Mouse (Mus musculus) limb, embryonic 14.5 days (tissue): ENCODE data around the gene P3h1. TPM values are rescaled to one million over a fixed set of nuclear protein-coding genes. Genes with fewer than 3 reads are reported as not detected.
A peak's percentile ranks its signal among the peaks of the same experiment; 100 is the strongest.

Experiments
- ATAC-seq: fragments of 200-750 bp; cut with Nextera tagmentation; 2 replicates; pipeline ENCODE4 v1.8.0; 2017; ENCODE audit warnings: low read depth, moderate number of reproducible peaks, moderate TSS enrichment; ENCODE audit not compliant: low FRiP score
- DNase-seq: peaks from one replicate; pipeline ENCODE4 v3.0.0-alpha.2; 2015; ENCODE audit warnings: low spot score
- H3K27ac ChIP-seq: fragments of 300-500 bp; sonication (generic); replicated peaks from 2 replicates; pipeline ENCODE4 v1.5.1; 2014; ENCODE audit warnings: low read depth, mild to moderate bottlenecking, low read length, moderate library complexity, mixed read lengths
- H3K27me3 ChIP-seq: fragments of 300-500 bp; sonication (generic); 2 replicates; pipeline ENCODE4 v1.6.1; 2014; ENCODE audit warnings: low read length, mixed read lengths; ENCODE audit not compliant: control insufficient read depth, insufficient read depth
- H3K36me3 ChIP-seq: fragments of 300-500 bp; sonication (generic); 2 replicates; pipeline ENCODE4 v1.6.1; 2014; ENCODE audit warnings: mild to moderate bottlenecking, low read length, moderate library complexity, mixed read lengths; ENCODE audit not compliant: control insufficient read depth, insufficient read depth
- H3K4me1 ChIP-seq: fragments of 300-500 bp; sonication (generic); 2 replicates; pipeline ENCODE4 v1.6.1; 2014; ENCODE audit warnings: antibody characterized with exemption, low read length, mixed read lengths; ENCODE audit not compliant: control insufficient read depth, insufficient read depth
- H3K4me2 ChIP-seq: fragments of 300-500 bp; sonication (generic); replicated peaks from 2 replicates; pipeline ENCODE4 v1.6.1; 2014; ENCODE audit warnings: low read depth, mild to moderate bottlenecking, low read length, moderate library complexity; ENCODE audit not compliant: severe bottlenecking
- H3K4me3 ChIP-seq: fragments of 300-500 bp; sonication (generic); replicated peaks from 2 replicates; pipeline ENCODE4 v1.5.1; 2014; ENCODE audit warnings: low read length
- H3K9ac ChIP-seq: fragments of 300-500 bp; sonication (generic); 2 replicates; pipeline ENCODE4 v1.6.1; 2014; ENCODE audit warnings: mild to moderate bottlenecking, low read depth, low read length, moderate library complexity; ENCODE audit not compliant: severe bottlenecking
- H3K9me3 ChIP-seq: fragments of 300-500 bp; sonication (generic); 2 replicates; pipeline ENCODE4 v1.6.1; 2016; ENCODE audit warnings: low read length; ENCODE audit not compliant: control insufficient read depth
- POLR2A ChIP-seq: fragments of 200-500 bp; IDR thresholded peaks from 2 replicates; pipeline ENCODE4 v1.8.0; 2012; ENCODE audit warnings: inconsistent platforms, mild to moderate bottlenecking, moderate library complexity, borderline replicate concordance; ENCODE audit not compliant: insufficient read depth, insufficient read length; ENCODE audit errors: extremely low read depth
- WGBS: fragments of 180-500 bp; shearing (Covaris S2); extraction: QIAGEN DNeasy Blood & Tissue Kit; methylation state at CpG from one replicate; pipeline ENCODE4 v1.1.7; 2014; 5-methylcytosine and 5-hydroxymethylcytosine counted together
- polyA plus RNA-seq, 2 experiments: library from polyadenylated mRNA; depleted of rRNA in 1 of 2; stranded (reverse) in 1 of 2; unstranded in 1 of 2; fragments of >200 nt; fragmentation: Nextera tagmentation in 1 of 2; extraction: Ambion mirVana in 1 of 2; gene quantifications; 2 replicates each; pipeline versions ENCODE4 v1.2.1 to v1.2.3; 2012 to 2014

The P3h1 gene
- polyA plus RNA-seq, 2 experiments, result 98.0 to 162 TPM

DNA sequence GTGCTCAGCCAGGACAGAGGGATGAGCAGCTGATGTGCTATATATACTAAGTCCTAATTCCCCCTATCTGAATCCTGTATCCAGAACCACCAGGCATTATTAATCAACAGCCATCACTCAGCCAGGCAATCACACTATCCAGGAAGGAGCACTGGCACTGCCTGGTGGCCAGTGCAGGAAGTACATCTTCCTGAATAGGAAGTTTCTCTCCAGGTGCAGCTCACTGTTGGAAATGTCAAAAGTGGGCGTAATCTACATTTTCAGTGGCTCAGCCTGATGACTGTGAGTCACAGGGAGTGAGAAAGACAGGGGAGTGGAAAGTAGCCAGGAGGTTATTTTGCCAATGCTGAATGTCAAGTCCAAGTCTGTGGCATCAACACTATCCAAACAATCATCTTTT is 9.0 kb upstream of the P3h1 start:
- DNase-seq (no peak), ATAC-seq (no peak)
- H3K4me2 ChIP-seq, result no peak overlapping the region
- no peaks in the 10 kb centered on the region for H3K4me1 ChIP-seq
- no peak overlapping the region for H3K4me3 ChIP-seq
- WGBS, result 87% methylated on average over 1 of the region's 1 CpGs
- H3K27me3 ChIP-seq, result no peaks in the 10 kb centered on the region
- no peak overlapping the region for H3K27ac ChIP-seq
- no peak for TF ChIP-seq POLR2A
- H3K36me3 ChIP-seq, result peaks cover 46% of the 10 kb centered on the region
- no peaks in the 10 kb centered on the region for H3K9me3 ChIP-seq
- no peak overlapping the region for H3K9ac ChIP-seq

DNA sequence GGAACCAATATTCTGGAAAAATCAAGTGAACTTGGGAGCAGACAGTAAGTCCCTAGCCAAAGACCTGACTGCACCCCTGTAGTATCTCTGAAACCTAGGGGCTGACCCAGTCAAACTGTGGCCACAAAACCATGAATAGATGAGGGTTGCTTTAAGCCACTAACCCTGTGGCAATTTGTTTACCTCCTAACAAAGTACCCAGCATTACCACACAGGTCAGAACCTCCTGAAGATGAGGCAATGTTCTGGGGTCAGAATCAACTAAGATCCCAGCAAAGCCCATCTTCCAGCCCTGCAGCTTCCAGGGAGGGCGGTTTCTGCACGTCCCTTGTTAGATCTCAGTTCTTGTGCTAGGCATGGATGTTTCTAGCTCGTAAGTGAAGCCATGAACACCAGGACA is 8.2 kb upstream of the P3h1 start:
- no peaks in the 10 kb centered on the region for H3K27me3 ChIP-seq
- no peaks in the 10 kb centered on the region for H3K4me1 ChIP-seq
- no peak overlapping the region for H3K9ac ChIP-seq
- no peak overlapping the region for H3K4me2 ChIP-seq
- no peak overlapping the region for H3K4me3 ChIP-seq
- H3K36me3 ChIP-seq, result peaks cover 46% of the 10 kb centered on the region
- ATAC-seq, result no peak
- no peak for DNase-seq
- no peak for TF ChIP-seq POLR2A
- H3K9me3 ChIP-seq, result no peaks in the 10 kb centered on the region
- WGBS, result 95% methylated on average over 3 of the region's 3 CpGs
- no peak overlapping the region for H3K27ac ChIP-seq

DNA sequence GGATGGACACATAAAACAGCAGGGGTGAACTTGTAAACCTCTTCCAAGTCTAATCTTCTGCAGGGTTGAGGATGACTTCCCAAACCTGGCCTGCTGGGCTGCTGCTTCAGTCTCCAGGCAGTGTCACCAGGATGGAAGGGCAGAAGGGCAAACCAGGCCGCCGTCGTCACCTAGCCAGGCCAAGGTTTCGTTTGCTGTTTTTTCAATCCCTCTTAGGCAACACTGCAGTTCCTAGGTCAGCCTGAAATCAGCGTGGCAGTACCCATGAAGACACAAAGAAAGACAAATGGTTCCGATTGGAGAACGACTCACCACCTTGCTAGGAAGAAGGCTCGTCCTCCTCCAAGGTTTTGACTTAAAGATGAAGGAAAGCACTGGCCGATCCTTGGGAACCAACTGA is 7.0 kb upstream of the P3h1 start:
- no peak overlapping the region for H3K27ac ChIP-seq
- H3K27me3 ChIP-seq, result no peaks in the 10 kb centered on the region
- H3K4me3 ChIP-seq, result no peak overlapping the region
- peaks cover 49% of the 10 kb centered on the region for H3K36me3 ChIP-seq
- H3K4me1 ChIP-seq, result no peaks in the 10 kb centered on the region
- no peak for TF ChIP-seq POLR2A
- WGBS, result 92% methylated on average over 9 of the region's 9 CpGs
- H3K9me3 ChIP-seq, result no peaks in the 10 kb centered on the region
- DNase-seq (no peak), ATAC-seq (no peak)
- no peak overlapping the region for H3K4me2 ChIP-seq
- H3K9ac ChIP-seq, result no peak overlapping the region

DNA sequence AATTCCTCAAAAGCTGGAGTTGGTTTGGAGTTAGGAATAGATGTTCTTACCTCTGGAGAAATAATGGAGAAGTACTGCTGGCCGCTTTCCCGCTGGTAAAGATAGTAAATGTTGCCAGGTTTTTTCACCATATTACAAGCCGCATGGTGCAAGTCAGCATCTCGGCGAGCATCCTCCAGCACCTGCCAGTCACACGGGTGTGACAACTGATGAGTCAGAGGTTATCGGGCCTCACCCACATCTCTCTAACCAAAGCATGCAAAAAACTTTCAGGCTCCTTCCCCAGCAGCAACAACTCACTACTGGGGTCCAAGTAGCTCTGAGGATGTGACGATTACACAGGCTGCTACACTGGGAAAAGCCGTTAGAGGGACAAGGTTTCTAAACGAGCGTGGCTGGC is 6.0 kb upstream of the P3h1 start:
- WGBS, result 93% methylated on average over 11 of the region's 11 CpGs
- no peak for DNase-seq
- Histone ChIP-seq H3K9ac (no peak overlapping the region), H3K27me3 (no peaks in the 10 kb centered on the region), H3K27ac (no peak overlapping the region), H3K4me3 (no peak overlapping the region), H3K4me1 (peaks cover 3% of the 10 kb centered on the region), H3K9me3 (no peaks in the 10 kb centered on the region), H3K4me2 (no peak overlapping the region), H3K36me3 (peaks cover 49% of the 10 kb centered on the region)
- ATAC-seq, result no peak
- TF ChIP-seq POLR2A, result no peak

DNA sequence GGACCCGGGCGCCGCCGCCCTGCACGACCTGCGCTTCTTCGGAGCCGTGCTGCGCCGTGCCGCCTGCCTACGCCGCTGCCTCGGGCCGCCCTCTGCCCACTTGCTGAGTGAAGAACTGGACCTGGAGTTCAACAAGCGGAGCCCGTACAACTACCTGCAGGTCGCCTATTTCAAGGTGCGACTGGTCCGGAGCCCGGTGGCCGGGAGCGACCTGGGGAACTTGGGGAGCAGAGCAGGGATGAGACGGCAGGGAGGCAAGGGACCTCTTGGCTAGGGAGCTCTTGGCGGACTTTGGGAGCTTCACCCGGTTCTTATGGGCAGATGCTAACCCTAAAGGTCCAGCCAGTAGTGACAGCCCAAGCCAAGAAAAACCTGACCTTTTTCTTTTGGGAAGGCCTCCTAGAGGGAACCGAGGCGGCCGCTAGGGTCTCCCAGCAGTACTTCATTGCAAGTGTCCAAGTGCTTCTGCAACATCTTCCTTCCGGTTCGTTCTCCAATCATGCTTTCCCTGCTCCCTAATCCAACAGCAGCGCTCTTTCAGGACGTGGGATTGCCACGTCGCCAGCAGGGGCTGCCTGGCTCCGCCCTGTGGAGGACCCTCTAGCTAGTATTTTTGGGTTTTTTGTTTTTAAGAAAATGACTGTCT is 664 bp downstream of the P3h1 start:
- no peaks in the 10 kb centered on the region for H3K9me3 ChIP-seq
- H3K4me1 ChIP-seq, result peaks cover 8% of the 10 kb centered on the region
- DNase-seq (peak; percentile 87), ATAC-seq (peak; percentile 39)
- peak overlapping the region; percentile 96 for H3K4me3 ChIP-seq
- H3K27ac ChIP-seq, result peak overlapping the region; percentile 74
- H3K9ac ChIP-seq, result peak overlapping the region; percentile 86
- TF ChIP-seq POLR2A, result no peak
- no peaks in the 10 kb centered on the region for H3K27me3 ChIP-seq
- H3K36me3 ChIP-seq, result peaks cover 31% of the 10 kb centered on the region
- peak overlapping the region; percentile 53 for H3K4me2 ChIP-seq
- WGBS, result under 1% methylated on average over 29 of the region's 36 CpGs
